Mouse (Mus musculus): ENCODE results near the gene Adcy3.
"Not testable (repeated sequence)": the region's sequence is repeated elsewhere in the genome, so short reads cannot be mapped to it uniquely, and the experiment has no call there.

The Adcy3 gene

GRCm38 (mm10) chr12:4240281-4240680 lies 107.4 kb downstream of the Adcy3 start:
- not testable (repeated sequence) for DNase-seq (ENCODE audit: low read depth, low spot score)

- no peak for DNase-seq (ENCODE audit: low read depth, low spot score)
Measured at GRCm38 (mm10) chr12:4243805-4244204, 110.9 kb downstream of the Adcy3 start.

GRCm38 (mm10) chr12:4245742-4246141 lies 112.8 kb downstream of the Adcy3 start:
- no peak for DNase-seq (ENCODE audit: low read depth, low spot score)

- no peak for DNase-seq (ENCODE audit: low read depth, low spot score)
Measured at GRCm38 (mm10) chr12:4249786-4250185, 116.9 kb downstream of the Adcy3 start.

- DNase-seq (ENCODE audit: low read depth, low spot score): no peak
Measured at GRCm38 (mm10) chr12:4252742-4253655, 120.1 kb downstream of the Adcy3 start.

Data from retina, adult 2 months (tissue).